Mouse (Mus musculus) granulocyte monocyte progenitor cell, adult 5-6 weeks (primary cell): Measurements from ENCODE around the gene Pgm2. TPM values are rescaled to one million over a fixed set of nuclear protein-coding genes. Genes with fewer than 3 reads are reported as not detected.

Experiments
- ATAC-seq: replicated peaks from 2 replicates; pipeline ENCODE4 v1.8.0; 2016; ENCODE audit warnings: mild to moderate bottlenecking, moderate TSS enrichment, inconsistent platforms; ENCODE audit not compliant: poor library complexity, severe bottlenecking
- total RNA-seq, 2 experiments: library from RNA; stranded (forward) in 1 of 2; stranded (reverse) in 1 of 2; fragments of 200-712, 200-1000 nt in 1 of 2; fragments of >200 nt in 1 of 2; fragmentation: Nextera tagmentation in 1 of 2; gene quantifications; 2 replicates each; pipeline ENCODE4 v1.2.3; 2014 to 2017

Gene Pgm2
- total RNA-seq (2014; fragmentation: Nextera tagmentation) (35.1 and 37.2 TPM in 2 replicates), total RNA-seq (2017) (28.0 and 31.6 TPM in 2 replicates)

DNA sequence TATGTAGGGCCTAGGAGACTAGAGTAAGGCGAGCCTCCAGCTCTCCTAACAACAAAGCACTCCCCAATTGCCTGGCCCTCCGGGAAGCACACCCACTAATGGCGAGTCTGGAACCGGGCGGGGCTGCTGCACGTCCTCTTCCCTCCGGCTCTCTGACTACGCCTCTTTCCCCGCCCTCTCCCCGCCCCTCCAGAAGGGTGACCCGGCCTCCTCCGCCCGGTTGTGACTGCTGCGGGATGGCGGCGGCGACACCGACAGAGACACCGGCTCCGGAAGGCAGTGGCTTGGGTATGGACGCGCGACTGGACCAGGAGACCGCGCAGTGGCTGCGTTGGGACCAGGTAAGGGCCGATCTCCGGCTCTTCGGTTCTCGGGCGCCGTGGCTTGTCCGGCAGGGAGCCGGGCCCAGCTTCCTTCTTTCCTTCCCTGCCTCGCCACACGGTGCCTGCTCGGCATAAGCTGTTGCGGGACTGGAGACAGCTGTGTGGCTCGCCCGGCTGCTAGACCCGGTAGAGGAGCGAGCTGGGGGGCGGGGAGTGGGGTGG, at the start of gene Pgm2:
Gene Pgm2, plus strand, starts transcription at position 203 of the 545 bp plus-strand sequence.
- peak; percentile 93 for ATAC-seq

GRCm38 (mm10) chr5:64043694-64044453, 48.9 kb upstream of the Pgm2 start:
- no peak for ATAC-seq

DNA sequence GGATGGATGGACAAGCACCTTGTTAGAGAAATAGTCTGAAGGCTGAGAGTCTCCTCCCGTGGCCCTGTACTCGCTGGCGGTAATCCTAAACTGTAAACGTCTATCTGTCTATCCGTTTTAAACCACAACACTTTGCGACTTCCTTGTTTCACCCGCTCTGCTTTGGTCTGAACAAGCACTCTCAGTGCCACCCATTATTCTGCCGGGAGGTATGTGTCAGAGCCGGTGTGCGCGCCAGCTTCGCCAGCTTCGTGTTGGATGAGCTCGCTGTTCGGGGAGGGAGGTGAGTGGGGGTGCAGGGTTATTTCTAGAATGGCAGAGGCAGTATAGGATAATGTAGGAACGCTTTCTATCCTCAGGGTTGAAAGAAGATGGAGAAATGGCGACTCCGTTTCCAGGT, 48.0 kb upstream of the Pgm2 start:
- peak; percentile 68 for ATAC-seq

DNA sequence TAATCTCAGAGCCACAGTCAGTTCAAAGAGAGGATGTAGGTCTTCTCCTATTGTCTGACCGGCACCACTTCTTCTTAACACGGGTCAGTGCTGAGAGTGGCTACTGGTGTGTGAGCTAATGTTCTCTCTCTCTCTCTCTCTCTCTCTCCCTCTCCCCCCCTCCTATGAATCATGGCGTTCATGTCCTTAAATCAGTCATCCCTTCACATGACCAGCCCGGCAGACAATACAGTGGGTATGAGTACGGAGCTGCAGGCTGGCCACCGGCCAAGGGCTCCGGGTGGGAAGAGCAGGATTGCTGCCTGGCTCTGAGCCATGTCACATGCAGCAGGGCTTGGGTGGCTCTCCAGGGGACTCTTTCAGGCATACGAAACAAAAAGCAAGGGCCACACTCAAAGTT, 47.2 kb upstream of the Pgm2 start:
- ATAC-seq, result peak; percentile 58

GRCm38 (mm10) chr5:64046995-64047394, 45.8 kb upstream of the Pgm2 start:
- no peak for ATAC-seq

DNA sequence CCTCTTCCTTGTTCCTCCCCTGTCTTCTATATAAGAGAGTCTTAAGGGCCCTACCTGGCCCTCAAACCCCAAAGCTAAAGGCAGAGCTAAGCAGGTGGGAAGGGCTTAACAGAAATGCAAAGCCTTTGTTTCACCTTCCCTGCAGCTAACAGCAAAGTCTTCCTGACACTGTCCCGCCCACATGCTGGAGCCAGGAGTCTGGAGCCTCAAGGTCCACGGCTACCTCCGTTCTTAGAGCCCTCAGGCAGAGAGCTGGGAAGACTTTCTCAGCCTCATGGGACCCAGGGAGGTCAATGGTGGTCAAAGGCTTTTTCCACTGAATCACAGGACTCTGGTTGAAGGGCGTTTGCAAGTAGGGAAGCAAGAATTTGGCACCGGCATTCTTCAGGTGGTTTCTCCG, 44.8 kb upstream of the Pgm2 start:
- ATAC-seq, result no peak

DNA sequence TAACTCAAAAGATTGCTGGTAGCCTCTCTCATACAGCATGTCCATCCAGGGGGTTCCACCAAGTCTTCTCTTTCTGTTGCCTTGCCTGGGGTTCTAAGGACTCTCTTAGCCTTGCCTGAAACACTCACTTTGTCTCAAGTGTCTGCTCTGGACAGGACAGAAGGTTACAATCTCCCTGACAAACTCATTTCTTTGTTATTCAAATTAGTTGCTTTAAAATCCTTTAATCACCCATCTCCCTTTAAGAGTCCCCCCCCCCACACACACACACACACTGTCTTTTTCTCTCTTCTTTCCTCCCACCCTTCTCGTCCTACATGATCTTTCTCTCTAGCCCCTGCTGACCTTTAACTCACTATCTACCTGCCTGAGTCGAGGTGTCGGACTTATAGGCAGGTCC, 44.1 kb upstream of the Pgm2 start:
- ATAC-seq, result no peak

DNA sequence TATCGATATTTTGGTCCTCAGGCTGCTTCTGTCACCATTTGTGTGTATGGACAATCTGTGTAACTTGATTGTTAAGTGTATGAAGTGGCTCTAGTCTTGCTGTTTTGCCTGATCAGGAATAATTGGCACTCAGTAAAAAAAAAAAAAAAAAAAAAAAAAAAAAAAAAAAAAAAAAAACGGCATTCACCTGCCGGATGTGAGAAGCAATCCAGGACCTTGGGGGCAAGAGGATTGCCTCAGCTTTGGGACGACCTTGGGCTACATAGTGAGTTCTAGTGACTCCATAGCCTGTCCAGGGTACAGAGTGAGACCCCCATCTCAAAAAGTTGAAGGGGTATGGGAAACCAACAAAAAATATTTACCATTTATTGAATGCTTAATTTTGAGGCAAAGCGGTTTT, 43.5 kb upstream of the Pgm2 start:
- no peak for ATAC-seq

GRCm38 (mm10) chr5:64053010-64053409, 39.7 kb upstream of the Pgm2 start:
- ATAC-seq, result no peak

DNA sequence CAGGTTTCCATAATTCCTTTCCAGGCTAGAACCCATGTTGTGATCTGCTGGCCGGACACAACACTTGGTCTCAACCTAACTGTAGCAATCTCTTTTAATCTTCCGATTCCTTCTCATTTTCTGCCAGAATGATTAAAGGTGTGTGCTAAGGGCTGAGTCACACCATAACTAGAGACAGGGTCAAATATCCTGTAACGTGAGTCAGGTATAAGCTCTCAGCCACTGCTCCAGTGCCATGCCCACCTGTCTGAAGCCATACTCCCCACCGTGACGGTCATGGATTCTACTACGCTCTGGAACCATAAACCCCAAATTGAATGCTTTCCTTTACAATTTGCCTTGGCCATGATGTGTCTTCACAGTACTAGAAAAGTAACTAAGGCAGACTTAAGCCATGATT, 36.5 kb upstream of the Pgm2 start:
- ATAC-seq, result no peak

GRCm38 (mm10) chr5:64060881-64061280, 31.9 kb upstream of the Pgm2 start:
- no peak for ATAC-seq

DNA sequence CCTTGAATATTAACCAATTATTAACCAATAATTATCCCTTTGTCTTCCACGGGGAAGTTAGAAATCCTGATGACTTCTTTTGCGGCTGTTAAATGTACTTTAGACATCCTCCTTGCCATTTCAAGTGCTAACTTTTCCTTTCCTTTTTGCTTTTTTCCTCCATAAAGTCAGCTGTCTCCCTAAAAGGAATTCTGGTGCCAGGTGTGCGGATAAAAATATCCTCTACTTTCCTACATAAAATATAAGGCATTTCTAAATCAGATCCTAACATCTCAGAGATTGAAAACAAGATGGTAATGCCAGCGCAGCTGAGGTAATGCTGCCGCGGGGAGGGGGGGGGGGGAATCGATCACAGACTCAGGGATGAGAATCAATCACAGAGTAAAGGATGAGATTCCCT, 31.1 kb upstream of the Pgm2 start:
- no peak for ATAC-seq

DNA sequence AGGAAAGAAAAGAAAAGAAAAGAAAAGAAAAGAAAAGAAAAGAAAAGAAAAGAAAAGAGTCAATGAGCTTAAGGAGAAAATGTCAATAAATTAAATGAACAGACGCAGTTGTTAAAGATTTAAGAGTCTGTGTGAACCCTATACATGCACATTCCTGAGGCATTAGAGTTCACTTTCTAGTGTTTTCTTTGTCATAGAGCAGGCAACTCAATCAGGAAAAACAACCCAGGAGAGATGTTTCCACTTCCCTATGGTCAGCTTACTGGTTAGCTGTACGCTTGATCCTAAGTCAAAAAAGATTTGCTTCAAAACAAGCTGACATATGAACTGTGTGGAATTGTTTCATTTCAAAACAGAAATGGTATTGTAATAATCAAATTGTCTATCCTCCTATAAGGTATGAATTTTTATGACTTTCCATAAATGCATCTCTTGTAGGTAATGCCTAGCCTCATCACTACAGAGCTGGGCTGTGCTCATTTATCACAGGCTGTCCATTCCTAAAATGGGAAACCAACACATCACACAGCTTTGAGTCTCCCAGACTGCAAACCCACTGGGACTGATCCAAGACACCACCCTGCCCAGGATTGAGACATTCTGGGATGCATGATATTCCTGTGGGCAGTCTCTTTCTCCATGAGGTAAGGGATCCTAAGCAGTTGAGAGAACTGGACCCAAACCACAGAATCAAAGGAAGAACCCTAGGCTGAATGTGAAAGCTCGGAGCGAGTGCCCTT, 29.7 kb upstream of the Pgm2 start:
- ATAC-seq, result no peak

- ATAC-seq, result no peak
Observed at GRCm38 (mm10) chr5:64063622-64064355, 29.0 kb upstream of the Pgm2 start.

- no peak for ATAC-seq
Observed at GRCm38 (mm10) chr5:64064401-64064800, 28.3 kb upstream of the Pgm2 start.

DNA sequence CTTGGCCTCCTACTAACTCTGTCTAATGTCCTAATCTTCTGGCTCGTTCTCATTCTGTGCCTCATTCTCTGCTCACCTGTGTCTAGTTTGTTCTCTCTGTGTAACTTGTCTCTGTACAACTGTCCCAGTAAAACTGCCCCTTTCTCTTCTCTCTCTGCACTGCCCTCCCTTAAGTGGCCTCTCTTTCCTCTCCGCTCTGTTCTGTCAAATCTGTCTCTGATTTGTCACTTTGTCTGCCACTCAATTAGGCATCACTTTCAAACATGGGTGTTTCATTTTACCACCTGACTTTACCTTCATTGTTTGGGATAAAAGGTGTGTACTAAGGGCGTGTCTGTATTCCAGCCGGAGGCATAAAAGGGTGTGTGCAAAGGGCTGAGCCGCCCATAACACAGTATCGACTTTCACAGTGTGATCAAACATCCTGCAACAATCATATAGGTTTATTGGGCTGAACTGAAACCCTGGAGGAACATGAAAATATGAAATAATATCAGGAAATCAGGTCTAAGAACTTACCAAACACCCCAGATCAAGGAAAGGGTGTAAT, 27.2 kb upstream of the Pgm2 start:
- ATAC-seq, result no peak

- ATAC-seq, result no peak
Observed at GRCm38 (mm10) chr5:64066159-64066558, 26.6 kb upstream of the Pgm2 start.

DNA sequence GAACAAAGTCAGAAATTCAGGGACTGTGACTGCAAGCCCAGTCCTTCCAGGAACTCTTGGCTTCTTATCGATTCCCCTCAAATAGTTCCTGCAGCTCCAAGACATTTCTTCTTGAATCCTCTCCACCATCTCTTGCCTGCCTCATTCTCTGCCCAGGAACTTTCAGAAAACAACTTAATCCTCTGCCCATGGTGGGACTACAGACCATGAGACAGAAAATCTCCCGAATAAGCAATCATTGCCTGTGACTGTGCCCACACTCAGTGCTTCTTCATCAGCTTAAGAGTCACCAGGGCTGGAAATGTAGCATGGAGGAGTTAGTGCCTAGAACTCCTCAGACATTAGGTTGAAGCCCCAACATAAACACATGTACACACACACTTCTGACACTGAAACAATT, 25.2 kb upstream of the Pgm2 start:
- no peak for ATAC-seq

GRCm38 (mm10) chr5:64070081-64070673, 22.6 kb upstream of the Pgm2 start:
- ATAC-seq, result peak; percentile 92
